Mouse (Mus musculus): ENCODE measurements around the gene Tpst1. TPM values are rescaled to one million over a fixed set of nuclear protein-coding genes. Genes with fewer than 3 reads are reported as not detected.

Gene Tpst1
- polyA plus RNA-seq, 1 experiment from 2014 or later = 68.4 TPM

DNA sequence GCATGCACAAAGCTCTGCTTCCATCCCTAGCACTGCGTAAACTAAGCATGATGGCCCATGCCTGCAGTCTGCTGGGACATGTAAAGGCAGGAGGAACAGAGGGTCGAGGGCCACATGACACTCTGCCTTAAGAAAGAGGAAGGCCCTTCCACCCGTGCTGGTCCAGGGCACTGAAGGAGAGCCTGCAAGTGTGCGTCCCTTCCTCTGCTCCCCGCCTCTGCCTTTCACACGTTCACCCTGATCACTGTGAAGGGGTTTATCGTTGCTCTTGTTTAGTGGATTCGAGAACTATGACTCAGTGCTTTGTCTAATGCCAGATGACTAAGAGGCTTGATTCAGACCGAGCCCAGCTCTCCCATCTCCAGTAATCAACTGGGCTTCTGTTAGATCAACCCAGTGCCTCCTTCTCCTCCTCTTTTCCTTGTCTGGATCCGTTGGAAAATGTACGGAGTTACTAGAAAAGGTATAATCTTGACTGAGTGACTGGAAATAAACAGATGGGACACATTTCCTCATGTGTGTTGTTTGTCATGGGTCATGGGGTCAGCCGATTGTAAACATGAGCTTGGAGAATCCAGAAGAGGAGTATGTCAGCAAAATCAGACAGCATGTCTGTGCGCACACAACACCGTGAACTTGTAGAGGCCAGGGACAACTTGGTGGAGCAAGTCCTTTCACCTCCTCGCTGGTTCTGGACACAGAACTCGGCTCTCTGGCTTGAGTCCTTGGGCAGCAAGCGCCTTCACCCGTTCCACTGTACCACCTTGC is 16.7 kb downstream of the Tpst1 start:
- ATAC-seq (replicated peaks; ENCODE audit: low FRiP score, low TSS enrichment, low read depth) (no peak), DNase-seq (ENCODE audit: low spot score) (no peak)
- no peak overlapping the region for H3K9ac ChIP-seq (ENCODE audit: low read length)
- H3K27me3 ChIP-seq (replicated peaks; ENCODE audit: control insufficient read depth, insufficient read depth, low read length) = no peaks in the 10 kb centered on the region
- H3K4me2 ChIP-seq (ENCODE audit: low read length) = no peak overlapping the region
- peaks cover 4% of the 10 kb centered on the region; the same call in 1 of the 2 replicates for H3K36me3 ChIP-seq (ENCODE audit: control insufficient read depth, insufficient read depth, low read length)
- WGBS = 72% methylated on average over 18 of the region's 18 CpGs
- no peak overlapping the region for H3K4me3 ChIP-seq (ENCODE audit: low read depth, low read length)
- H3K9me3 ChIP-seq (ENCODE audit: control insufficient read depth, low read length) = no peaks in the 10 kb centered on the region
- H3K27ac ChIP-seq (ENCODE audit: low read depth) = no peak overlapping the region
- no peaks in the 10 kb centered on the region for H3K4me1 ChIP-seq (replicated peaks; ENCODE audit: control insufficient read depth, insufficient read depth, low read length)

GRCm38 (mm10) chr5:130096754-130097153 is 23.6 kb downstream of the Tpst1 start:
- Histone ChIP-seq H3K4me2 (ENCODE audit: low read length) (no peak overlapping the region), H3K4me1 (replicated peaks; ENCODE audit: control insufficient read depth, insufficient read depth, low read length) (no peaks in the 10 kb centered on the region), H3K36me3 (ENCODE audit: control insufficient read depth, insufficient read depth, low read length) (peaks cover 4% of the 10 kb centered on the region), H3K27me3 (replicated peaks; ENCODE audit: control insufficient read depth, insufficient read depth, low read length) (no peaks in the 10 kb centered on the region), H3K4me3 (ENCODE audit: low read depth, low read length) (no peak overlapping the region), H3K9ac (ENCODE audit: low read length) (no peak overlapping the region), H3K9me3 (ENCODE audit: control insufficient read depth, low read length) (no peaks in the 10 kb centered on the region), H3K27ac (ENCODE audit: low read depth) (no peak overlapping the region)
- DNase-seq (ENCODE audit: low spot score) (no peak), ATAC-seq (replicated peaks; ENCODE audit: low FRiP score, low TSS enrichment, low read depth) (no peak)
- 72% methylated on average over 12 of the region's 12 CpGs for WGBS

GRCm38 (mm10) chr5:130097837-130098236 is 24.7 kb downstream of the Tpst1 start:
- no peak overlapping the region for H3K4me3 ChIP-seq (ENCODE audit: low read depth, low read length)
- H3K36me3 ChIP-seq (ENCODE audit: control insufficient read depth, insufficient read depth, low read length) = peaks cover 15% of the 10 kb centered on the region
- 66% methylated on average over 2 of the region's 2 CpGs for WGBS
- no peak overlapping the region for H3K4me2 ChIP-seq (ENCODE audit: low read length)
- ATAC-seq (replicated peaks; ENCODE audit: low FRiP score, low TSS enrichment, low read depth) (no peak), DNase-seq (ENCODE audit: low spot score) (no peak)
- H3K27me3 ChIP-seq (replicated peaks; ENCODE audit: control insufficient read depth, insufficient read depth, low read length) = no peaks in the 10 kb centered on the region
- no peaks in the 10 kb centered on the region for H3K9me3 ChIP-seq (ENCODE audit: control insufficient read depth, low read length)
- no peak overlapping the region for H3K27ac ChIP-seq (ENCODE audit: low read depth)
- H3K4me1 ChIP-seq (replicated peaks; ENCODE audit: control insufficient read depth, insufficient read depth, low read length) = no peaks in the 10 kb centered on the region
- no peak overlapping the region for H3K9ac ChIP-seq (ENCODE audit: low read length)

DNA sequence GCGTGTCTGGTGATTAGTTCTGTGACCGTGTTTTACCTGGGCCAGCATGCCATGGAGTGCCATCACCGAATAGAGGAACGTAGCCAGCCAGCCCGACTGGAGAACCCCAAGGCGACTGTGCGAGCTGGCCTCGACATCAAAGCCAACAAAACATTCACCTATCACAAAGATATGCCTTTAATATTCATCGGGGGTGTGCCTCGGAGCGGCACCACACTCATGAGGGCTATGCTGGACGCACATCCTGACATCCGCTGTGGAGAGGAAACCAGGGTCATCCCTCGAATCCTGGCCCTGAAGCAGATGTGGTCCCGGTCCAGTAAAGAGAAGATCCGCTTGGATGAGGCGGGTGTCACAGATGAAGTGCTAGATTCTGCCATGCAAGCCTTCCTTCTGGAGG is 28.6 kb downstream of the Tpst1 start:
- H3K9ac ChIP-seq (ENCODE audit: low read length) = no peak overlapping the region
- DNase-seq (ENCODE audit: low spot score) (no peak), ATAC-seq (replicated peaks; ENCODE audit: low FRiP score, low TSS enrichment, low read depth) (no peak)
- no peaks in the 10 kb centered on the region for H3K9me3 ChIP-seq (ENCODE audit: control insufficient read depth, low read length)
- H3K4me3 ChIP-seq (ENCODE audit: low read depth, low read length) = no peak overlapping the region
- peaks cover 33% of the 10 kb centered on the region for H3K36me3 ChIP-seq (ENCODE audit: control insufficient read depth, insufficient read depth, low read length)
- H3K27me3 ChIP-seq (replicated peaks; ENCODE audit: control insufficient read depth, insufficient read depth, low read length) = no peaks in the 10 kb centered on the region
- no peak overlapping the region for H3K27ac ChIP-seq (ENCODE audit: low read depth)
- H3K4me2 ChIP-seq (ENCODE audit: low read length) = no peak overlapping the region
- WGBS = 94% methylated on average over 17 of the region's 17 CpGs
- no peaks in the 10 kb centered on the region for H3K4me1 ChIP-seq (replicated peaks; ENCODE audit: control insufficient read depth, insufficient read depth, low read length)

DNA sequence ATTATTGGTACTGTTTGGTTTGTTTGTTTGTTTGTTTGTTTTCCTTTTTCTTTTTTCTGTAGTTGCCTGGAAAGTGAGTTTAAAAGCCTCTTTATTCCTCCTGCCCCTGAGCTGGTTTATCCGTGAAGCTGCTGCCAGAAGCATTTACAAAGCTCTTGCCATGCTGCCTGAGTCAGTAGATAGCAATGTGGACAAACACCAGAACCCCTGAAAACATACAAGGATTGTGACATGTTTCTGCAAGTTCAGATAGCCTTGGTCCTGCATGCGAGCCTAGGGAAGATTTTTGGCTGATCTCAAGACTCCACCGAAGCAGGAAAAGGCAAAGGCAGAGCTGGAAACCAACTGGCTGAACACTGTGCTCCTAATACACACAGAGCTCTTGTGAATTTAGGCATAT is 36.2 kb downstream of the Tpst1 start:
- no peak for DNase-seq (ENCODE audit: low spot score)
- Histone ChIP-seq H3K9ac (ENCODE audit: low read length) (no peak overlapping the region), H3K4me3 (ENCODE audit: low read depth, low read length) (no peak overlapping the region), H3K36me3 (ENCODE audit: control insufficient read depth, insufficient read depth, low read length) (peaks cover 30% of the 10 kb centered on the region), H3K9me3 (ENCODE audit: control insufficient read depth, low read length) (no peaks in the 10 kb centered on the region), H3K4me2 (ENCODE audit: low read length) (no peak overlapping the region), H3K27ac (ENCODE audit: low read depth) (no peak overlapping the region), H3K4me1 (replicated peaks; ENCODE audit: control insufficient read depth, insufficient read depth, low read length) (no peaks in the 10 kb centered on the region), H3K27me3 (replicated peaks; ENCODE audit: control insufficient read depth, insufficient read depth, low read length) (no peaks in the 10 kb centered on the region)
- no peak for ATAC-seq (replicated peaks; ENCODE audit: low FRiP score, low TSS enrichment, low read depth)
- 80% methylated on average over 3 of the region's 3 CpGs for WGBS

GRCm38 (mm10) chr5:130110632-130111464 is 37.7 kb downstream of the Tpst1 start:
- no peaks in the 10 kb centered on the region for H3K4me1 ChIP-seq (replicated peaks; ENCODE audit: control insufficient read depth, insufficient read depth, low read length)
- WGBS = 87% methylated on average over 12 of the region's 12 CpGs
- no peak overlapping the region for H3K4me3 ChIP-seq (ENCODE audit: low read depth, low read length)
- no peak overlapping the region for H3K9ac ChIP-seq (ENCODE audit: low read length)
- DNase-seq (ENCODE audit: low spot score) (no peak), ATAC-seq (replicated peaks; ENCODE audit: low FRiP score, low TSS enrichment, low read depth) (no peak)
- H3K36me3 ChIP-seq (ENCODE audit: control insufficient read depth, insufficient read depth, low read length) = peaks cover 20% of the 10 kb centered on the region
- H3K27me3 ChIP-seq (replicated peaks; ENCODE audit: control insufficient read depth, insufficient read depth, low read length) = no peaks in the 10 kb centered on the region
- no peak overlapping the region for H3K27ac ChIP-seq (ENCODE audit: low read depth)
- H3K4me2 ChIP-seq (ENCODE audit: low read length) = no peak overlapping the region
- no peaks in the 10 kb centered on the region for H3K9me3 ChIP-seq (ENCODE audit: control insufficient read depth, low read length)

- H3K27me3 ChIP-seq (replicated peaks; ENCODE audit: control insufficient read depth, insufficient read depth, low read length) = no peaks in the 10 kb centered on the region
- H3K9ac ChIP-seq (ENCODE audit: low read length) = no peak overlapping the region
- DNase-seq (ENCODE audit: low spot score) = no peak
- no peak overlapping the region for H3K4me3 ChIP-seq (ENCODE audit: low read depth, low read length)
- no peaks in the 10 kb centered on the region for H3K4me1 ChIP-seq (replicated peaks; ENCODE audit: control insufficient read depth, insufficient read depth, low read length)
- no peak overlapping the region for H3K4me2 ChIP-seq (ENCODE audit: low read length)
- no peaks in the 10 kb centered on the region for H3K9me3 ChIP-seq (ENCODE audit: control insufficient read depth, low read length)
- H3K36me3 ChIP-seq (ENCODE audit: control insufficient read depth, insufficient read depth, low read length) = peaks cover 16% of the 10 kb centered on the region
- ATAC-seq (replicated peaks; ENCODE audit: low FRiP score, low TSS enrichment, low read depth) = no peak
- H3K27ac ChIP-seq (ENCODE audit: low read depth) = no peak overlapping the region
Observed at GRCm38 (mm10) chr5:130112653-130113052, 39.5 kb downstream of the Tpst1 start.

GRCm38 (mm10) chr5:130116116-130116515 is 43.0 kb downstream of the Tpst1 start:
- WGBS = 93% methylated on average over 12 of the region's 12 CpGs
- no peak for ATAC-seq (replicated peaks; ENCODE audit: low FRiP score, low TSS enrichment, low read depth)
- H3K9ac ChIP-seq (ENCODE audit: low read length) = no peak overlapping the region
- H3K4me3 ChIP-seq (ENCODE audit: low read depth, low read length) = no peak overlapping the region
- no peaks in the 10 kb centered on the region for H3K27me3 ChIP-seq (replicated peaks; ENCODE audit: control insufficient read depth, insufficient read depth, low read length)
- H3K4me1 ChIP-seq (replicated peaks; ENCODE audit: control insufficient read depth, insufficient read depth, low read length) = peaks cover 7% of the 10 kb centered on the region
- 0 out of 2 replicates have a peak, but pooled peaks cover 3% of the 10 kb centered on the region for H3K36me3 ChIP-seq (ENCODE audit: control insufficient read depth, insufficient read depth, low read length)
- H3K27ac ChIP-seq (ENCODE audit: low read depth) = no peak overlapping the region
- DNase-seq (ENCODE audit: low spot score) = no peak
- H3K4me2 ChIP-seq (ENCODE audit: low read length) = no peak overlapping the region
- no peaks in the 10 kb centered on the region for H3K9me3 ChIP-seq (ENCODE audit: control insufficient read depth, low read length)

Data from intestine, embryonic 14.5 days (tissue).